Mouse (Mus musculus): ENCODE results near the gene Spag6. TPM values are rescaled to one million over a fixed set of nuclear protein-coding genes. Genes with fewer than 3 reads are reported as not detected.

The Spag6 gene
- polyA plus RNA-seq, 1 experiment: 0.14 TPM

GRCm38 (mm10) chr2:18766441-18766820 is 72.6 kb downstream of the Spag6 start:
- DNase-seq: no peak
- H3K4me1 ChIP-seq (ENCODE audit: control insufficient read depth, insufficient read depth, low read length): no peaks in the 10 kb centered on the region

GRCm38 (mm10) chr2:18766821-18767541 is 73.1 kb downstream of the Spag6 start:
- peak; percentile 78 for TF ChIP-seq POLR2A (IDR thresholded peaks at IDR 0.05; ENCODE audit: low read depth, low read length)
- no peak for TF ChIP-seq CTCF (conservative IDR thresholded peaks at IDR 0.05; ENCODE audit: insufficient read depth, insufficient read length, low read depth, low read length)
- no peaks in the 10 kb centered on the region for H3K27me3 ChIP-seq (replicated peaks; ENCODE audit: control insufficient read depth, insufficient read depth, low read length)
- H3K4me1 ChIP-seq (ENCODE audit: control insufficient read depth, insufficient read depth, low read length): no peaks in the 10 kb centered on the region
- no peaks in the 10 kb centered on the region for H3K36me3 ChIP-seq (ENCODE audit: control insufficient read depth, insufficient read depth, low read length)
- peak overlapping the region; percentile 100 for H3K27ac ChIP-seq (ENCODE audit: insufficient read depth, low read depth, low read length)
- under 1% methylated on average over 56 of the region's 56 CpGs for WGBS
- H3K4me3 ChIP-seq (ENCODE audit: insufficient read depth, low read depth, low read length): peak overlapping the region; percentile 90
- DNase-seq: peak; percentile 91

More at GRCm38 (mm10) chr2:18766441-18766820, 72.6 kb downstream of the Spag6 start:
- 12% methylated on average over 4 of the region's 4 CpGs for WGBS
- peak overlapping the region; percentile 90 for H3K4me3 ChIP-seq (ENCODE audit: insufficient read depth, low read depth, low read length)
- H3K27ac ChIP-seq (ENCODE audit: insufficient read depth, low read depth, low read length): peak overlapping the region; percentile 100
- no peaks in the 10 kb centered on the region for H3K27me3 ChIP-seq (replicated peaks; ENCODE audit: control insufficient read depth, insufficient read depth, low read length)
- no peaks in the 10 kb centered on the region for H3K36me3 ChIP-seq (ENCODE audit: control insufficient read depth, insufficient read depth, low read length)
- TF ChIP-seq CTCF (conservative IDR thresholded peaks at IDR 0.05; ENCODE audit: insufficient read depth, insufficient read length, low read depth, low read length) (no peak), POLR2A (IDR thresholded peaks at IDR 0.05; ENCODE audit: low read depth, low read length) (no peak)

- 95% methylated on average over 2 of the region's 2 CpGs for WGBS
- H3K36me3 ChIP-seq (ENCODE audit: control insufficient read depth, insufficient read depth, low read length): no peaks in the 10 kb centered on the region
- no peak overlapping the region for H3K27ac ChIP-seq (ENCODE audit: insufficient read depth, low read depth, low read length)
- H3K4me1 ChIP-seq (ENCODE audit: control insufficient read depth, insufficient read depth, low read length): no peaks in the 10 kb centered on the region
- no peak for DNase-seq
- TF ChIP-seq CTCF (conservative IDR thresholded peaks at IDR 0.05; ENCODE audit: insufficient read depth, insufficient read length, low read depth, low read length) (no peak), POLR2A (IDR thresholded peaks at IDR 0.05; ENCODE audit: low read depth, low read length) (no peak)
- H3K27me3 ChIP-seq (replicated peaks; ENCODE audit: control insufficient read depth, insufficient read depth, low read length): no peaks in the 10 kb centered on the region
- no peak overlapping the region for H3K4me3 ChIP-seq (ENCODE audit: insufficient read depth, low read depth, low read length)
These were observed 74.6 kb downstream of the Spag6 start for GRCm38 (mm10) chr2:18768414-18768813.

DNA sequence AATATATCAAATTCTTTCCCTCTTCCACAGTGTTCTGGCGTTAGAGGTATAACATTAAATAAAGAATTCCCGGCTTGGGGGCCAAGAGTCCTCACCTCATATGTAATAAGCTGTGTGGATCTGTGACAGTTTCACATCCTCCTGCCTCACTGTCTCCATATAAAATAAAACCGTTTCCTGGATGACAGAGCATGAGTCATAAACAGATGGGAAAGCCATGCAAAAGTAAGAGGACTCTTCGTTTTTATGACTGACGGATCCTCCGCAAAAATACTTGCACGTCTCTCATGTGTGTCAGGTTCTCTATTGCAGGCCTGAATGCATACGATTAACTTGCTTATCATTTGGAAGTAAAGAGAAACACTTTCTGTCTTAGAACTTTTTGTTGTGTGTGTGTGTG is 78.6 kb downstream of the Spag6 start:
- WGBS: 60% methylated on average over 8 of the region's 8 CpGs
- no peak overlapping the region for H3K27ac ChIP-seq (ENCODE audit: insufficient read depth, low read depth, low read length)
- no peaks in the 10 kb centered on the region for H3K36me3 ChIP-seq (ENCODE audit: control insufficient read depth, insufficient read depth, low read length)
- no peaks in the 10 kb centered on the region for H3K27me3 ChIP-seq (replicated peaks; ENCODE audit: control insufficient read depth, insufficient read depth, low read length)
- DNase-seq: no peak
- no peak overlapping the region for H3K4me3 ChIP-seq (ENCODE audit: insufficient read depth, low read depth, low read length)
- H3K4me1 ChIP-seq (ENCODE audit: control insufficient read depth, insufficient read depth, low read length): no peaks in the 10 kb centered on the region
- TF ChIP-seq POLR2A (IDR thresholded peaks at IDR 0.05; ENCODE audit: low read depth, low read length) (no peak), CTCF (conservative IDR thresholded peaks at IDR 0.05; ENCODE audit: insufficient read depth, insufficient read length, low read depth, low read length) (no peak)

GRCm38 (mm10) chr2:18774326-18774725 is 80.5 kb downstream of the Spag6 start:
- 80% methylated on average over 6 of the region's 6 CpGs for WGBS
- Histone ChIP-seq H3K4me1 (ENCODE audit: control insufficient read depth, insufficient read depth, low read length) (no peaks in the 10 kb centered on the region), H3K27ac (ENCODE audit: insufficient read depth, low read depth, low read length) (no peak overlapping the region), H3K27me3 (replicated peaks; ENCODE audit: control insufficient read depth, insufficient read depth, low read length) (no peaks in the 10 kb centered on the region), H3K4me3 (ENCODE audit: insufficient read depth, low read depth, low read length) (no peak overlapping the region), H3K36me3 (ENCODE audit: control insufficient read depth, insufficient read depth, low read length) (no peaks in the 10 kb centered on the region)
- DNase-seq: no peak
- TF ChIP-seq POLR2A (IDR thresholded peaks at IDR 0.05; ENCODE audit: low read depth, low read length) (no peak), CTCF (conservative IDR thresholded peaks at IDR 0.05; ENCODE audit: insufficient read depth, insufficient read length, low read depth, low read length) (no peak)

GRCm38 (mm10) chr2:18778220-18778619 is 84.4 kb downstream of the Spag6 start:
- no peaks in the 10 kb centered on the region for H3K36me3 ChIP-seq (ENCODE audit: control insufficient read depth, insufficient read depth, low read length)
- H3K27ac ChIP-seq (ENCODE audit: insufficient read depth, low read depth, low read length): no peak overlapping the region
- 27% methylated on average over 9 of the region's 9 CpGs for WGBS
- TF ChIP-seq CTCF (conservative IDR thresholded peaks at IDR 0.05; ENCODE audit: insufficient read depth, insufficient read length, low read depth, low read length) (no peak), POLR2A (IDR thresholded peaks at IDR 0.05; ENCODE audit: low read depth, low read length) (no peak)
- no peaks in the 10 kb centered on the region for H3K4me1 ChIP-seq (ENCODE audit: control insufficient read depth, insufficient read depth, low read length)
- DNase-seq: no peak
- no peaks in the 10 kb centered on the region for H3K27me3 ChIP-seq (replicated peaks; ENCODE audit: control insufficient read depth, insufficient read depth, low read length)
- H3K4me3 ChIP-seq (ENCODE audit: insufficient read depth, low read depth, low read length): no peak overlapping the region

- TF ChIP-seq POLR2A (IDR thresholded peaks at IDR 0.05; ENCODE audit: low read depth, low read length) (no peak), CTCF (conservative IDR thresholded peaks at IDR 0.05; ENCODE audit: insufficient read depth, insufficient read length, low read depth, low read length) (no peak)
These were observed 86.0 kb downstream of the Spag6 start for GRCm38 (mm10) chr2:18779830-18780229.

More at GRCm38 (mm10) chr2:18779830-18780229, 86.0 kb downstream of the Spag6 start:
- 87% methylated on average over 3 of the region's 3 CpGs for WGBS
- no peaks in the 10 kb centered on the region for H3K36me3 ChIP-seq (ENCODE audit: control insufficient read depth, insufficient read depth, low read length)
- H3K27me3 ChIP-seq (replicated peaks; ENCODE audit: control insufficient read depth, insufficient read depth, low read length): no peaks in the 10 kb centered on the region
- H3K4me3 ChIP-seq (ENCODE audit: insufficient read depth, low read depth, low read length): no peak overlapping the region
- H3K4me1 ChIP-seq (ENCODE audit: control insufficient read depth, insufficient read depth, low read length): no peaks in the 10 kb centered on the region
- DNase-seq: no peak
- no peak overlapping the region for H3K27ac ChIP-seq (ENCODE audit: insufficient read depth, low read depth, low read length)
